Mouse (Mus musculus): ENCODE data around the gene Tbx3. TPM values are rescaled to one million over a fixed set of nuclear protein-coding genes. Genes with fewer than 3 reads are reported as not detected.

Gene Tbx3
- polyA plus RNA-seq, 1 experiment from 2014 or later = 20.6 TPM

DNA sequence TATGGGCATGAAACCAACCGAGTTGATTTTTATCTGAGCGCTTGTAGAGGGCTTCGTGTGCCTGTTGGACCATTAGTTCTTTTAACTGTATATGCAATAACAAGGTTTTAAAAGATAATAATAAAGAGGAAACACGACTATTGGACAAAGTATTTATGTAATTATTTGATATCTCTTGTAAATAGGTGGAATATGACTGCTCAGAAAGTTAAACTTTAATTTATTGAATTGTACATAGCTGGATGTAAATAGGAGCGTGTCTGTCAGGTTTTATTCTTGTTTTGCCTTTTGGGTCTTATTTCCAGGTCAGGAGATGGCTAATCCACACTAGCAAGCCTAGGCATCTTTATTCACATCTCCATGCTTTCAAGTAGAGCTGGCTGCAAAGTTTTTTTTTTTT, 13.4 kb downstream of the Tbx3 start:
- Histone ChIP-seq H3K4me2 (replicated peaks; ENCODE audit: low read depth, low read length) (no peak overlapping the region), H3K27ac (ENCODE audit: low read length) (0 out of 2 replicates have a peak overlapping the region, but pooled peaks have one; percentile 21), H3K9me3 (ENCODE audit: control insufficient read depth, low read depth, low read length) (no peaks in the 10 kb centered on the region), H3K36me3 (ENCODE audit: control insufficient read depth, insufficient read depth, low read length) (0 out of 2 replicates have a peak, but pooled peaks cover 3% of the 10 kb centered on the region), H3K27me3 (ENCODE audit: control insufficient read depth, insufficient read depth, low read length) (peaks cover 56% of the 10 kb centered on the region), H3K4me1 (ENCODE audit: control insufficient read depth, insufficient read depth, low read length) (peaks cover 13% of the 10 kb centered on the region; the same call in 1 of the 2 replicates), H3K9ac (replicated peaks; ENCODE audit: low read depth, low read length) (no peak overlapping the region), H3K4me3 (ENCODE audit: low read depth, low read length) (no peak overlapping the region)
- no peak for ATAC-seq (ENCODE audit: insufficient number of reproducible peaks, insufficient read depth, low FRiP score, low read depth)
- WGBS = 38% methylated on average over 5 of the region's 5 CpGs

- 0 out of 2 replicates have a peak, but pooled peaks cover 3% of the 10 kb centered on the region for H3K36me3 ChIP-seq (ENCODE audit: control insufficient read depth, insufficient read depth, low read length)
- no peak overlapping the region for H3K9ac ChIP-seq (replicated peaks; ENCODE audit: low read depth, low read length)
- peaks cover 13% of the 10 kb centered on the region; the same call in 1 of the 2 replicates for H3K4me1 ChIP-seq (ENCODE audit: control insufficient read depth, insufficient read depth, low read length)
- no peak overlapping the region for H3K4me3 ChIP-seq (ENCODE audit: low read depth, low read length)
- no peak overlapping the region for H3K4me2 ChIP-seq (replicated peaks; ENCODE audit: low read depth, low read length)
- H3K27me3 ChIP-seq (ENCODE audit: control insufficient read depth, insufficient read depth, low read length) = peaks cover 60% of the 10 kb centered on the region
- no peak overlapping the region for H3K27ac ChIP-seq (ENCODE audit: low read length)
- ATAC-seq (ENCODE audit: insufficient number of reproducible peaks, insufficient read depth, low FRiP score, low read depth) = no peak
- H3K9me3 ChIP-seq (ENCODE audit: control insufficient read depth, low read depth, low read length) = no peaks in the 10 kb centered on the region
- WGBS = 18% methylated on average over 15 of the region's 15 CpGs
Measured at GRCm38 (mm10) chr5:119684701-119685391, 14.4 kb downstream of the Tbx3 start.

DNA sequence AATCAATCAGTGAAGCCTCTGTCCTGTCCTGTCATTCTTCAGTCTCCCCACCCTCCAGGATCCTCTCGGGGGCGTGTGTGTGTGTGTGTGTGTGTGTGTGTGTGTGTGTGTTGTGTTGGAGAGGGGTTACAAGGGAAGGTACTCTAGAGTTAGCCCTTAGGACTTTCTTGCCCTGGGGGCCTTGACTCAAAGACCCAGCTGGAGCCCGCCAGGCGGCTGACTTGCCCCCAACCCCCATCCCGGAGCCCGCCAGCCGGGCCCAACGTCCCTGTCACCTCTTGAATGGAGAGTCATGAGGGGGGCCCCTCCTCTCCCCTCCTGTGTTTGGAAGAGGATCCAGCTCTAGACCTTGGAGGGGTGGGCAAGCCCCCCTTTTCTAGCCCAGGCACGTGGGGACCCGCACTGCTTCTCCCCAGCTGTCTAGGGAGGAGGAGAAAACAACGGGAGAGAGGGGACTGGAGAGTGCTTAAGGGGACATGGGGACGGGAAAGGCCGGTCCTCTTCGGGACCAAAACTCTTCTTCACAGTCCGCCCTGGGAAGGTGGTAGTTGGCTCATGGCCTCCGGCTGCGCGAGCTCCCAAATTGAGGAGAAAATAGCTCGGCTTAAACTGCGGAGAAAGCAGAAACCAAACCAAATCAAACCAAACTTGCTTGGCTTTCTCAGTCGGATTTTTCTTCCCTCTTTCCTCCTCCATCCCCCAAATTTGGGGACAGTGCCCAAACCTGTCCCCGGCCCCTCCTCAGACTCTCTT, 15.2 kb downstream of the Tbx3 start:
- peaks cover 13% of the 10 kb centered on the region; the same call in 1 of the 2 replicates for H3K4me1 ChIP-seq (ENCODE audit: control insufficient read depth, insufficient read depth, low read length)
- H3K9me3 ChIP-seq (ENCODE audit: control insufficient read depth, low read depth, low read length) = no peaks in the 10 kb centered on the region
- peak overlapping the region; percentile 33 for H3K4me2 ChIP-seq (replicated peaks; ENCODE audit: low read depth, low read length)
- ATAC-seq (ENCODE audit: insufficient number of reproducible peaks, insufficient read depth, low FRiP score, low read depth) = no peak
- H3K27me3 ChIP-seq (ENCODE audit: control insufficient read depth, insufficient read depth, low read length) = peaks cover 55% of the 10 kb centered on the region
- WGBS = 5% methylated on average over 22 of the region's 22 CpGs
- no peak overlapping the region for H3K9ac ChIP-seq (replicated peaks; ENCODE audit: low read depth, low read length)
- no peaks in the 10 kb centered on the region for H3K36me3 ChIP-seq (ENCODE audit: control insufficient read depth, insufficient read depth, low read length)
- H3K4me3 ChIP-seq (ENCODE audit: low read depth, low read length) = peak overlapping the region; percentile 21; the same call in 1 of the 2 replicates
- no peak overlapping the region for H3K27ac ChIP-seq (ENCODE audit: low read length)

- Histone ChIP-seq H3K36me3 (ENCODE audit: control insufficient read depth, insufficient read depth, low read length) (no peaks in the 10 kb centered on the region), H3K27ac (ENCODE audit: low read length) (no peak overlapping the region), H3K4me2 (replicated peaks; ENCODE audit: low read depth, low read length) (peak overlapping the region; percentile 33), H3K4me3 (ENCODE audit: low read depth, low read length) (peak overlapping the region; percentile 21; the same call in 1 of the 2 replicates), H3K27me3 (ENCODE audit: control insufficient read depth, insufficient read depth, low read length) (peaks cover 50% of the 10 kb centered on the region), H3K4me1 (ENCODE audit: control insufficient read depth, insufficient read depth, low read length) (peaks cover 13% of the 10 kb centered on the region; the same call in 1 of the 2 replicates), H3K9ac (replicated peaks; ENCODE audit: low read depth, low read length) (no peak overlapping the region), H3K9me3 (ENCODE audit: control insufficient read depth, low read depth, low read length) (no peaks in the 10 kb centered on the region)
- 2% methylated on average over 30 of the region's 30 CpGs for WGBS
- ATAC-seq (ENCODE audit: insufficient number of reproducible peaks, insufficient read depth, low FRiP score, low read depth) = no peak
Measured at GRCm38 (mm10) chr5:119686199-119686964, 15.9 kb downstream of the Tbx3 start.

DNA sequence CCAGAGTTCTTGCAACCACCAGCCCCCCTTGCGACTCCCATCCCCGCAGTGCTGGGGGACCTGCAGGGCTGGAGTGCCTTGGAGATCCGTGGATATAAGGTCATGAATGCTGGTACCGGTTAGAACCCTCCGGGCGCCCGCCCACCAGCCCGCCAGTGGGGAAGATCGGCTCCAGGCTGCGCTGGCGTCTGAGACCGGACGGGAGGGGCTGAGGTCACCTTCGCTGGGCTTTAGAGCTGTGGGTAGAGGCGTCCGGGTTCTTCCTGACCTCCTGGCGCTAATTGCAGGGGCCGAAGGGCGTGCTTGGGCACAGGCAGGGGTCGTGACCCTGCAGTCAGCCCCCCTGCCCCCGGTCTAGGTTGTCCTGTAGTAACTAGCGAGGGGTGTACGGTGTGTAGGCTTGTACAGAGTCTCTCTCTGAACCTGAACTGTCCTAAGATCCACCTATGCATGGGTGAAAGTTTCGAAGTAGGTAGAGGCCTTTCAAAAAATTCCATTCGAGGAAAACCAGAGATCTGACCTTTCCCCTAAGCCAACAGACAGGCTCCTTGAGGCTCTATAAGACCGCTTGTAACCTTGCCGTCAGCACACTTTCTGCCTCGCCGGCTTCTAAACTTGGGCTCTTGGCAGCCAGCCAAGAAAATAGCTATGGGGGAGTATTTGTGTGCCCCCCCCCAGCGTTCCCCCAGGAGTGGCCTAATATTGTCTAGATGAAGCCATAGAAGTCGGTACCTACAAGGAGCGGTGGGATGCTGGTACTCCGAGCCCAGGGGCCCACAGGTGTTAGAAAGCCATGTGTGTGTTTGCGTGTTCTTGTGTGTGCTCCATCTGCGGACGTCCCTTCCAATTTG, 16.8 kb downstream of the Tbx3 start:
- ATAC-seq (ENCODE audit: insufficient number of reproducible peaks, insufficient read depth, low FRiP score, low read depth) = no peak
- Histone ChIP-seq H3K4me1 (ENCODE audit: control insufficient read depth, insufficient read depth, low read length) (peaks cover 13% of the 10 kb centered on the region; the same call in 1 of the 2 replicates), H3K9ac (replicated peaks; ENCODE audit: low read depth, low read length) (no peak overlapping the region), H3K27me3 (ENCODE audit: control insufficient read depth, insufficient read depth, low read length) (peaks cover 45% of the 10 kb centered on the region), H3K4me3 (ENCODE audit: low read depth, low read length) (no peak overlapping the region), H3K4me2 (replicated peaks; ENCODE audit: low read depth, low read length) (0 out of 2 replicates have a peak overlapping the region, but pooled peaks have one; percentile 1), H3K36me3 (ENCODE audit: control insufficient read depth, insufficient read depth, low read length) (no peaks in the 10 kb centered on the region), H3K9me3 (ENCODE audit: control insufficient read depth, low read depth, low read length) (no peaks in the 10 kb centered on the region), H3K27ac (ENCODE audit: low read length) (no peak overlapping the region)
- WGBS = 11% methylated on average over 36 of the region's 36 CpGs

DNA sequence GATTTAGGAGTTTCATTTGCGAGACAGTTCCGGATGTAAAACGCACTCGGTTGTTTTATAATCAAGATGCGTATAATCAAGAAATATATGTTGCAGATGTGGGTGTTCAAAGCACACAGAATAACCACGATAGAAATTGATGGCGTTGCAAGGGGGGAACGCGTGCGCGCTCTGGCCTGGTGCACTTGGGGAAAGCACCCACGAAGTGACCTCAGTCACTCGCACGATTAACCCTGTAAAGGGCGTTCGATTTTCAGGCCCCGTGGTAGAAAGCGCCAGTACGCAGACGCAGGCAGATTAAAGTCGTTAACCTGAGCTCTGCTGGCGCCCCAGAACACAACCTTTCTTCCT, 17.4 kb downstream of the Tbx3 start:
- peaks cover 39% of the 10 kb centered on the region for H3K27me3 ChIP-seq (ENCODE audit: control insufficient read depth, insufficient read depth, low read length)
- WGBS = 30% methylated on average over 22 of the region's 22 CpGs
- no peak overlapping the region for H3K4me3 ChIP-seq (ENCODE audit: low read depth, low read length)
- no peaks in the 10 kb centered on the region for H3K9me3 ChIP-seq (ENCODE audit: control insufficient read depth, low read depth, low read length)
- H3K27ac ChIP-seq (ENCODE audit: low read length) = no peak overlapping the region
- no peak overlapping the region for H3K9ac ChIP-seq (replicated peaks; ENCODE audit: low read depth, low read length)
- H3K4me2 ChIP-seq (replicated peaks; ENCODE audit: low read depth, low read length) = no peak overlapping the region
- H3K4me1 ChIP-seq (ENCODE audit: control insufficient read depth, insufficient read depth, low read length) = peaks cover 13% of the 10 kb centered on the region; the same call in 1 of the 2 replicates
- no peak for ATAC-seq (ENCODE audit: insufficient number of reproducible peaks, insufficient read depth, low FRiP score, low read depth)
- H3K36me3 ChIP-seq (ENCODE audit: control insufficient read depth, insufficient read depth, low read length) = no peaks in the 10 kb centered on the region

GRCm38 (mm10) chr5:119688306-119688705, 17.8 kb downstream of the Tbx3 start:
- Histone ChIP-seq H3K36me3 (ENCODE audit: control insufficient read depth, insufficient read depth, low read length) (no peaks in the 10 kb centered on the region), H3K9ac (replicated peaks; ENCODE audit: low read depth, low read length) (no peak overlapping the region), H3K27me3 (ENCODE audit: control insufficient read depth, insufficient read depth, low read length) (peaks cover 38% of the 10 kb centered on the region), H3K9me3 (ENCODE audit: control insufficient read depth, low read depth, low read length) (no peaks in the 10 kb centered on the region), H3K27ac (ENCODE audit: low read length) (no peak overlapping the region), H3K4me1 (ENCODE audit: control insufficient read depth, insufficient read depth, low read length) (peaks cover 13% of the 10 kb centered on the region; the same call in 1 of the 2 replicates), H3K4me2 (replicated peaks; ENCODE audit: low read depth, low read length) (no peak overlapping the region), H3K4me3 (ENCODE audit: low read depth, low read length) (no peak overlapping the region)
- ATAC-seq (ENCODE audit: insufficient number of reproducible peaks, insufficient read depth, low FRiP score, low read depth) = no peak
- 51% methylated on average over 3 of the region's 3 CpGs for WGBS
